Mouse (Mus musculus): ENCODE data around the gene Hesx1. TPM values are rescaled to one million over a fixed set of nuclear protein-coding genes. Genes with fewer than 3 reads are reported as not detected.

Hesx1 gene
- polyA plus RNA-seq, 1 experiment from 2014 or later, result 1.7 TPM

Other genes with a start within 250 kb of the Hesx1 start
- 0.29 and 1.2 TPM in 2 replicates for gene Asb14, start 99.9 kb upstream of the Hesx1 start, polyA plus RNA-seq (2014; fragmentation: Nextera tagmentation; extraction: Ambion mirVana)
- 25.4 and 36.0 TPM in 2 replicates for gene Appl1, start 23.2 kb upstream of the Hesx1 start, polyA plus RNA-seq (2014; fragmentation: Nextera tagmentation; extraction: Ambion mirVana)
- gene Il17rd, start 44.5 kb downstream of the Hesx1 start, polyA plus RNA-seq (2014; fragmentation: Nextera tagmentation; extraction: Ambion mirVana), result 1.5 and 2.1 TPM in 2 replicates
- 10.1 and 12.5 TPM in 2 replicates for gene Arhgef3, start 120.5 kb downstream of the Hesx1 start, polyA plus RNA-seq (2014; fragmentation: Nextera tagmentation; extraction: Ambion mirVana)

Measured in heart, embryonic 11.5 days (tissue).